Mouse (Mus musculus): ENCODE measurements around the gene Sp7.

DNA sequence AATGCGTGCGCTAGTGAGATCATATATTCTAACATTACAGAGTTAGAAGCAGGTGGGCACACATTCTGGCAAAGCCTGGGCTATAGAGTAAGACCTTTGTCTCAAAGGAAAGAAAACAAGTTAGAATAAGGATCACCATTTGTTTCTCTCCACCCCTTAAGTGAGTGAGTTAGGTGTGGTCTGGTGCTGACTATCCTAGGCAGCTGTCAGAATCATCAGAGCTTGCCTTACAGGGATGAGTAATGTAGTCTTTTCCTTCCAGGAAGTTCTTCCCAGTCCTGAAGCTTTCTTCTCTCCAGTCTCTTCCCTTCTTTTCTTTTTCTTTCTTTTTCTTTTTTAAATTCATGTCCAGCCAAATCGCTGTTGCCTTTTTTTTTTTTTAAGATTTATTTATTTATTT lies 35.2 kb upstream of the Sp7 start:
- TF ChIP-seq CTCF (IDR thresholded peaks at IDR 0.05; ENCODE audit: extremely low read depth, insufficient read length, insufficient replicate concordance, low read depth, low read length) (no peak), POLR2A (IDR thresholded peaks at IDR 0.05; ENCODE audit: low read depth, low read length) (no peak)

All from small intestine, adult 2 months (tissue).